Mouse (Mus musculus) lung, adult 2 months (tissue): ENCODE data around the gene Btrc.

Source experiments
- CTCF ChIP-seq: fragments of 200-500 bp; IDR thresholded peaks from 2 replicates; pipeline ENCODE4 v1.5.1; 2011; ENCODE audit warnings: mild to moderate bottlenecking, low read length, control low read depth; ENCODE audit not compliant: insufficient read depth
- POLR2A ChIP-seq: fragments of 200-500 bp; IDR thresholded peaks from 2 replicates; pipeline ENCODE4 v1.6.1; 2011; ENCODE audit warnings: low read depth, mild to moderate bottlenecking, control low read depth, low read length, borderline replicate concordance; ENCODE audit errors: extremely low read depth

GRCm38 (mm10) chr19:45348188-45348587 lies 15.3 kb upstream of the Btrc start:
- TF ChIP-seq CTCF (no peak), POLR2A (no peak)
